Mouse (Mus musculus) embryonic facial prominence, embryonic 15.5 days (tissue): Measurements from ENCODE around the gene Cygb. TPM values are rescaled to one million over a fixed set of nuclear protein-coding genes. Genes with fewer than 3 reads are reported as not detected.

Source experiments
- ATAC-seq: fragments of 200-750 bp; cut with Nextera tagmentation; 2 replicates; pipeline ENCODE4 v1.8.0; 2017; ENCODE audit warnings: low read depth, moderate TSS enrichment; ENCODE audit not compliant: insufficient number of reproducible peaks, low FRiP score, low TSS enrichment
- H3K27ac ChIP-seq: fragments of 300-500 bp; sonication (generic); replicated peaks from 2 replicates; pipeline ENCODE4 v1.5.1; 2015; ENCODE audit warnings: mild to moderate bottlenecking, inconsistent platforms
- H3K27me3 ChIP-seq: fragments of 300-500 bp; sonication (generic); 2 replicates; pipeline ENCODE4 v1.6.1; 2015; ENCODE audit warnings: inconsistent platforms
- H3K36me3 ChIP-seq: fragments of 300-500 bp; sonication (generic); 2 replicates; pipeline ENCODE4 v1.6.1; 2015; ENCODE audit warnings: mild to moderate bottlenecking, inconsistent platforms
- H3K4me1 ChIP-seq: fragments of 300-500 bp; sonication (generic); 2 replicates; pipeline ENCODE4 v1.6.1; 2015; ENCODE audit warnings: inconsistent platforms
- H3K4me2 ChIP-seq: fragments of 300-500 bp; sonication (generic); replicated peaks from 2 replicates; pipeline ENCODE4 v1.6.1; 2015; ENCODE audit warnings: mild to moderate bottlenecking, inconsistent platforms
- H3K4me3 ChIP-seq: fragments of 300-500 bp; sonication (generic); replicated peaks from 2 replicates; pipeline ENCODE4 v1.5.1; 2015; ENCODE audit warnings: mild to moderate bottlenecking, inconsistent platforms
- H3K9ac ChIP-seq: fragments of 300-500 bp; sonication (generic); 2 replicates; pipeline ENCODE4 v1.6.1; 2015; ENCODE audit warnings: inconsistent platforms
- H3K9me3 ChIP-seq: fragments of 300-500 bp; sonication (generic); replicated peaks from 2 replicates; pipeline ENCODE4 v1.6.1; 2016; ENCODE audit warnings: inconsistent platforms
- WGBS: fragments of 180-500 bp; shearing (Covaris S2); methylation state at CpG from one replicate; pipeline ENCODE4 v1.1.7; 2015; 5-methylcytosine and 5-hydroxymethylcytosine counted together
- polyA plus RNA-seq: library from polyadenylated mRNA; unstranded; fragments of >200 nt; fragmentation: Nextera tagmentation; extraction: Ambion mirVana; gene quantifications from 2 replicates; pipeline ENCODE4 v1.2.1, GENCODE M21; 2015

Cygb gene
- polyA plus RNA-seq, 1 experiment from 2014 or later: 33.3 TPM

GRCm38 (mm10) chr11:116653234-116653633, 879 bp downstream of the Cygb start, which contains the start of gene Prcd:
TSS of gene Prcd (plus strand) at chr11:116653534.
- H3K36me3 ChIP-seq: no peaks in the 10 kb centered on the region
- no peaks in the 10 kb centered on the region for H3K9me3 ChIP-seq
- under 1% methylated on average over 10 of the region's 10 CpGs for WGBS
- peak within 1 kb of the TSS; percentile 22; the same call in 1 of the 2 replicates for H3K27ac ChIP-seq
- peak within 1 kb of the TSS; percentile 60 for H3K9ac ChIP-seq
- peaks cover 67% of the 10 kb centered on the region for H3K4me1 ChIP-seq
- ATAC-seq: no peak
- H3K4me3 ChIP-seq: peak within 1 kb of the TSS; percentile 59
- H3K4me2 ChIP-seq: peak within 1 kb of the TSS; percentile 89
- peaks cover 16% of the 10 kb centered on the region for H3K27me3 ChIP-seq

DNA sequence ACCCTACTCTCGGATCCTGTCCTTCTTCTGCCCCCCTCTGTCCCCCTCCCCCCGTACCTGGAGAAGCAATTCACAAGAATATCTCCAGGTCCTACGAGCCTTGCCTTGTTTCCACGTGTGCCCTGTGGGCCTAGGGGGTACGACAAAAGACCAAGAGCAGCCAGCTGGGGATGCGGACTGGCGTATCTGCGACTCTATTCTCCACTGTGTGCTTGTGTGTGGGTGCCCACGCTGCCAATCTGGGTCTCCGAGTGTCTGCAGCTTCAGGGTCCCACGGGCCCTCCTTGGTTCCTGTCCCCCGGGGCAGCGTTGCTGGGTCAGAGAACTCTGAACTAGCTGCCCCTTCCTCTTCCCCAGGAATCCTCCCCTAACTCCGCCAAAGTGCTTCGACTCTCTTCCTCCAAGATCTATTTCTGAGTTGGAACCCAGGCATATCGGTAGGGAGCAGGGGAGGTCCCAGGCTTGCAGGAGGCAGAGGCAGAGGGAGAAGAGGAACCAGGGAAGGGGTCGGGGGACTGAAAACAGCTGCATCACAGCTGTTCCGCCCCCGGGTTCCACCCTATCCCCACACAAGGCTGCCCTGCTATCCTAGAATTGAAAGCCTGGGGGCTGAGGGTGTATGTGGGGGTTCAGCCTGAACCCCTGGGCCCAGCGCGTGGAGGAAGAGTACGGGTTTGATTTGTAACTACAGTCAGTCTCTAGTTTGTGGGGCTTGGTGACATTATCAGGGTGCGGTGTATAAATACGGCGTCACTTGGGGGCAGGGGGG, 1.6 kb downstream of the Cygb start:
- peak overlapping the region; percentile 89 for H3K4me2 ChIP-seq
- peaks cover 16% of the 10 kb centered on the region for H3K27me3 ChIP-seq
- no peak for ATAC-seq
- 47% methylated on average over 25 of the region's 25 CpGs for WGBS
- no peaks in the 10 kb centered on the region for H3K36me3 ChIP-seq
- no peaks in the 10 kb centered on the region for H3K9me3 ChIP-seq
- H3K9ac ChIP-seq: 0 out of 2 replicates have a peak overlapping the region, but pooled peaks have one; percentile 60
- peak overlapping the region; percentile 59 for H3K4me3 ChIP-seq
- H3K4me1 ChIP-seq: peaks cover 67% of the 10 kb centered on the region
- no peak overlapping the region; the same call in 1 of the 2 replicates for H3K27ac ChIP-seq

DNA sequence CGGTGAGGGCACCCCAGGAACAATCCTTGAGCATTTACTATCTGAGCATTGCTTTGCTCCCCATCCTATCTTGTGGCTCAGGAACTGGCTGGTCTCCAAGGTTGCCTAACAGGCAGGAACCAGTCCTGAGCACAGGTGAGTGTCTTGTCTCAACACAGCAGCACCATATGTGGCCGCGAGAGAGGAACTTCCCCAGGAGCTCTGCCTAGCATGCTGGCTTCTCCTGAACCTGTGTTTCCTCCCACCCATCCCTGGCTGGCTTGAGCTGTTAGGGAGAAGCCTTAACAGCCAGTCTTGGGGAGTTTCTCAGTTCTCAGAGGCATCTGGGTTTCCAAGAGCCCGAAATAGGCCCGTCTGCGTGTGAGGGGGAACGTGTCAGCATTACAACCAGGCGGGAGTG, 2.8 kb downstream of the Cygb start:
- Histone ChIP-seq H3K36me3 (no peaks in the 10 kb centered on the region), H3K9me3 (no peaks in the 10 kb centered on the region), H3K4me2 (no peak overlapping the region), H3K4me1 (peaks cover 73% of the 10 kb centered on the region), H3K27me3 (peaks cover 16% of the 10 kb centered on the region), H3K4me3 (no peak overlapping the region), H3K27ac (no peak overlapping the region), H3K9ac (no peak overlapping the region)
- ATAC-seq: no peak
- 60% methylated on average over 8 of the region's 8 CpGs for WGBS

DNA sequence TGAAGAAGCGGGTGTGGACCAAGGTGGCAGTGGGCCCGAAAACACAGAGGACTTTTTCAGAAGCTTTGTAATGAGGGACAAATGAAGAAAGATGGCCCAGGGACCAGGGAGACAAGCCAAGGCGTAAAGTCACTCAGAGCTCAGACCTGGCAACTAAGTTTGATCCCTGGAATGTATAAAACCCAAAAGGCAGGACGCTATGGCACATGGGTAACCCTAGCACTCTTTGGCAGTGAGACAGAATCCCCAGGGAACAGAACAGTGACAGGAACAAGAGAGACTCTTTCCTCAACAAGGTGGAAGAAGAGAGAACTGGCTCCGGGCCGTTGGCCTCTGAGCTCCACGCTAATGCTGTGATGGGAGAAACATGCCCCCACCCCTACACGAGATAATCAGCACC, 3.3 kb downstream of the Cygb start:
- Histone ChIP-seq H3K4me2 (no peak overlapping the region), H3K27me3 (peaks cover 16% of the 10 kb centered on the region), H3K9ac (no peak overlapping the region), H3K4me1 (peaks cover 77% of the 10 kb centered on the region), H3K4me3 (no peak overlapping the region), H3K27ac (no peak overlapping the region), H3K36me3 (no peaks in the 10 kb centered on the region), H3K9me3 (no peaks in the 10 kb centered on the region)
- ATAC-seq: no peak
- 71% methylated on average over 8 of the region's 8 CpGs for WGBS

- H3K9me3 ChIP-seq: no peaks in the 10 kb centered on the region
- no peak overlapping the region for H3K27ac ChIP-seq
- peaks cover 82% of the 10 kb centered on the region for H3K4me1 ChIP-seq
- peaks cover 14% of the 10 kb centered on the region for H3K27me3 ChIP-seq
- no peak overlapping the region for H3K9ac ChIP-seq
- ATAC-seq: no peak
- 88% methylated on average over 13 of the region's 13 CpGs for WGBS
- H3K4me3 ChIP-seq: no peak overlapping the region
- no peak overlapping the region for H3K4me2 ChIP-seq
- no peaks in the 10 kb centered on the region for H3K36me3 ChIP-seq
Observed at GRCm38 (mm10) chr11:116649711-116650337, 4.3 kb downstream of the Cygb start.

- no peak overlapping the region; the same call in 1 of the 2 replicates for H3K27ac ChIP-seq
- ATAC-seq: no peak
Observed at GRCm38 (mm10) chr11:116648976-116649375, 5.1 kb downstream of the Cygb start.

DNA sequence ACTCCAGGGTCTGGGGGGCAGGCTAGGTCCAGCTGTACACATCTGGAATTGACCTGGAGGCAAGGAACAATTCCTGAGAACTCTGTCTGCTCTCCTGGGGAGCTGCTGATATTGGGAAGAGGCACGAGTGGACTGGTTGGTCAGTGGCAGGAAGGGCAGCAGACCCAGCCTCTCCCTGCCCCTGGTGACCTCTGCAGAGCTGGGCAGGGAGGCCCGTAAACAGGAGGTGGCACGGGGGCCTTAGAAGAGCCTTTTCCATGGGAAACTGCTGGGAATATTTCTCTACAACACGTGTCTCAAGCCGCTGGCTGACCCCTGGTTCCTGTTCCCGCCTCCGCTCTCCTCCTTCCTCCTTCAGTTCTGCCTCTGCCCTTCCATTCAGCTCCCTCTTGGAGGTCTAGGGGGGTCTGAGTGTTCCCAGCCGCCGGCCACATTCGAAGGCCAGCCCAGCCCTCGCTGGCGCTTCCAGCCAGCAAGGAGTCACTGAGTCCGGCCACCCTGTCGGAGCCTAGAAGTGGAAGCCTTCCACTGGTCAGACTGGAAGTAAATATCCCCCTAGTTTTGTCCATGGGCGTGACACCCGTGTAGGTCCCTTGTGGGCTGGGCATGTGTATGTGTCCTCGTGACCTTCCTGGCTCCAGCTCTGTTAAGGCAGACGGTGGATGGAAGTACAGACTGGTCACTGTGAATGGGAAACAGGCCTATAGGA, 5.7 kb downstream of the Cygb start:
- 45% methylated on average over 18 of the region's 18 CpGs for WGBS
- H3K4me3 ChIP-seq: no peak overlapping the region
- ATAC-seq: no peak
- H3K9me3 ChIP-seq: no peaks in the 10 kb centered on the region
- H3K27me3 ChIP-seq: peaks cover 9% of the 10 kb centered on the region; the same call in 1 of the 2 replicates
- 0 out of 2 replicates have a peak overlapping the region, but pooled peaks have one; percentile 18 for H3K9ac ChIP-seq
- peaks cover 81% of the 10 kb centered on the region for H3K4me1 ChIP-seq
- peak overlapping the region; percentile 82 for H3K27ac ChIP-seq
- H3K4me2 ChIP-seq: no peak overlapping the region
- H3K36me3 ChIP-seq: no peaks in the 10 kb centered on the region

More at GRCm38 (mm10) chr11:116648976-116649375, 5.1 kb downstream of the Cygb start:
- no peaks in the 10 kb centered on the region for H3K9me3 ChIP-seq
- H3K9ac ChIP-seq: 0 out of 2 replicates have a peak overlapping the region, but pooled peaks have one; percentile 18
- H3K4me1 ChIP-seq: peaks cover 81% of the 10 kb centered on the region
- no peaks in the 10 kb centered on the region for H3K36me3 ChIP-seq
- H3K4me3 ChIP-seq: no peak overlapping the region
- peaks cover 9% of the 10 kb centered on the region; the same call in 1 of the 2 replicates for H3K27me3 ChIP-seq
- WGBS: 75% methylated on average over 10 of the region's 10 CpGs
- H3K4me2 ChIP-seq: no peak overlapping the region

GRCm38 (mm10) chr11:116647340-116647991, 6.6 kb downstream of the Cygb start:
- peak overlapping the region; percentile 83 for H3K27ac ChIP-seq
- H3K27me3 ChIP-seq: peaks cover 6% of the 10 kb centered on the region; the same call in 1 of the 2 replicates
- no peak overlapping the region for H3K4me2 ChIP-seq
- H3K4me1 ChIP-seq: peaks cover 73% of the 10 kb centered on the region
- H3K9ac ChIP-seq: no peak overlapping the region
- no peaks in the 10 kb centered on the region for H3K36me3 ChIP-seq
- 31% methylated on average over 11 of the region's 11 CpGs for WGBS
- peak; percentile 12; the same call in 1 of the 2 replicates for ATAC-seq
- H3K9me3 ChIP-seq: no peaks in the 10 kb centered on the region
- no peak overlapping the region for H3K4me3 ChIP-seq

DNA sequence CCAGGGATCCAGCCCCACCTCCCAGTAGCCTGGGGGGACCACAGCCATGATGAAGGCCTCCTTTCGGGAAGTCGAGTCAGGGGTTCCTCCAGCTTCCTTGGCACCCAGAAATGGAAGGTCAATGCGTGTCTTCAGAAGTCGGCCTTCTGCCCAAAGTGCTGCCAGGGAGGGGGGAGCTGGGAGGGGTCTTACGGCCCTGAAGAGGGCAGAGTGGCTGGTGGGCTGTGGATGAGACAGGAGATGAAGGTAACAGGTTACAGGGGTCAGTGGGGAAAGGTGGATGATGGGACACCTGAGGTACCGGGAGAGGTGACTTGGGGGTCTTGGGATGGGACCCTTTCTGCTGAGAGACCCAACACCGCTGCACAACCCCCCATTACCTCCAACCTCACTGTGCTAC, 7.3 kb downstream of the Cygb start:
- 73% methylated on average over 7 of the region's 7 CpGs for WGBS
- Histone ChIP-seq H3K9me3 (no peaks in the 10 kb centered on the region), H3K27ac (peak overlapping the region; percentile 83), H3K27me3 (peaks cover under 1% of the 10 kb centered on the region; the same call in 1 of the 2 replicates), H3K4me3 (no peak overlapping the region), H3K4me2 (no peak overlapping the region), H3K9ac (no peak overlapping the region), H3K4me1 (peaks cover 68% of the 10 kb centered on the region), H3K36me3 (no peaks in the 10 kb centered on the region)
- no peak for ATAC-seq

DNA sequence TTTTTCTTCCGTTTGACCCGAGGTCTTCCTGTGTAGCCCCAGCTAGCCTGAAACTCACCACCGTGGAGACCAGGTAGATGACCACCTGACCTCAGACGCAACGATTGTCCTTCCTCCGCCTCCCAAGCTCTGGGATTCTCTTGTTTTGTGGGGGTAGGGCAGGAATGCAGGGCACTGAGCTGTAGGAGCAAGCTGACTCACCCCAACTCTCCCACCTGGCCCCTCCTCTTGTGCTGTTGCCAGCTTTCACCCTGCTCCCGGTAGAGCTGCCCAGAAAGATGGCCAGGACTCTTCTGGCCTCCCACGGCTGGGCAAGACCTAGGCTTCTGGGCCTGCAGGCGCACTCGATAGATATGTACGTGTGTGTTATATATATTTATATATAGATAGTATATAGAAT, 8.0 kb downstream of the Cygb start:
- Histone ChIP-seq H3K4me1 (peaks cover 61% of the 10 kb centered on the region), H3K9me3 (no peaks in the 10 kb centered on the region)
- WGBS: 62% methylated on average over 11 of the region's 11 CpGs

More for the DNA sequence above, 8.0 kb downstream of the Cygb start:
- no peak overlapping the region for H3K27ac ChIP-seq
- H3K36me3 ChIP-seq: no peaks in the 10 kb centered on the region
- H3K27me3 ChIP-seq: no peaks in the 10 kb centered on the region; the same call in 1 of the 2 replicates
- no peak overlapping the region for H3K4me2 ChIP-seq
- ATAC-seq: no peak
- no peak overlapping the region for H3K9ac ChIP-seq
- H3K4me3 ChIP-seq: no peak overlapping the region
